Mouse (Mus musculus): Measurements from ENCODE around the gene Btbd35f14. TPM values are rescaled to one million over a fixed set of nuclear protein-coding genes. Genes with fewer than 3 reads are reported as not detected.

Gene Btbd35f14
- polyA plus RNA-seq (2017; shearing (Covaris generic)) = not detected

DNA sequence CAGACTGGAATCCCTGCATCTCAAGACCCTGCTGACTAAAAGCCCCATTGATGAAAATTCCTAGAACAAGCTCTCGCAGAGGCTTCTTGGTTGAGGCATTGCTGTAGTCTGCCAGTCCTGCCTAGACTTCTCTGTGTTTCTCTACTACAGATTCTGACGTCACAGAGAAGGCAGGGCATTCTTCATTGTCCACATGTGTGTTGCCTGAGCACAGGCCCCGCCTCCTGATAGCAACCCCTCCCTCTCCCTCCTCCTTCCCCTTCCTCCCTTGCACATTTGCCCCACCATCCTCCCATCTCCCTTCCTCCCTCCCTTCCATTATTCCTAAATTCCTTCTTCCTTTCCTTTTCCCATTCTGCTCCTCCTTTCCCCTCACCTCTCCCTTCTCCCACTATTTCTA lies at the start of gene Btbd35f14:
Btbd35f14 (minus strand) TSS at position 101 of the 400 bp plus-strand sequence.

DNA sequence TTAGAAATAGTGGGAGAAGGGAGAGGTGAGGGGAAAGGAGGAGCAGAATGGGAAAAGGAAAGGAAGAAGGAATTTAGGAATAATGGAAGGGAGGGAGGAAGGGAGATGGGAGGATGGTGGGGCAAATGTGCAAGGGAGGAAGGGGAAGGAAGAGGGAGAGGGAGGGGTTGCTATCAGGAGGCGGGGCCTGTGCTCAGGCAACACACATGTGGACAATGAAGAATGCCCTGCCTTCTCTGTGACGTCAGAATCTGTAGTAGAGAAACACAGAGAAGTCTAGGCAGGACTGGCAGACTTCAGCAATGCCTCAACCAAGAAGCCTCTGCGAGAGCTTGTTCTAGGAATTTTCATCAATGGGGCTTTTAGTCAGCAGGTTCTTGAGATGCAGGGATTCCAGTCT lies 45.3 kb downstream of the Btbd35f14 start, which contains the start of gene Btbd35f13:
Btbd35f13 (plus strand) TSS at position 301 of the 400 bp plus-strand sequence.

Other genes with a start within 250 kb of the Btbd35f14 start
- gene Btbd35f15, start 125.0 kb downstream of the Btbd35f14 start, polyA plus RNA-seq (2017; shearing (Covaris generic)) = not detected
- not detected for gene Btbd35f13, start 45.2 kb downstream of the Btbd35f14 start, polyA plus RNA-seq (2017; shearing (Covaris generic))